Mouse (Mus musculus) limb, embryonic 12.5 days (tissue): ENCODE data around the gene Clec4n. TPM values are rescaled to one million over a fixed set of nuclear protein-coding genes. Genes with fewer than 3 reads are reported as not detected.
"Not testable (repeated sequence)": the region's sequence is repeated elsewhere in the genome, so short reads cannot be mapped to it uniquely, and the experiment has no call there.

ENCODE experiments used
- ATAC-seq: fragments of 200-750 bp; cut with Nextera tagmentation; 2 replicates; pipeline ENCODE4 v1.8.0; 2017; ENCODE audit warnings: low read depth, moderate TSS enrichment; ENCODE audit not compliant: insufficient number of reproducible peaks, insufficient read depth, low FRiP score, low TSS enrichment
- H3K27ac ChIP-seq: fragments of 300-500 bp; sonication (generic); 2 replicates; pipeline ENCODE4 v1.5.1; 2016; ENCODE audit warnings: mild to moderate bottlenecking, moderate library complexity
- H3K27me3 ChIP-seq: fragments of 300-500 bp; sonication (generic); 2 replicates; pipeline ENCODE4 v1.6.1; 2016; ENCODE audit warnings: mild to moderate bottlenecking, moderate library complexity
- H3K36me3 ChIP-seq: fragments of 300-500 bp; sonication (generic); 2 replicates; pipeline ENCODE4 v1.6.1; 2016; ENCODE audit warnings: mild to moderate bottlenecking, moderate library complexity
- H3K4me1 ChIP-seq: fragments of 300-500 bp; sonication (generic); replicated peaks from 2 replicates; pipeline ENCODE4 v1.6.1; 2016
- H3K4me2 ChIP-seq: fragments of 300-500 bp; sonication (generic); 2 replicates; pipeline ENCODE4 v1.6.1; 2016; ENCODE audit warnings: mild to moderate bottlenecking, moderate library complexity
- H3K4me3 ChIP-seq: fragments of 300-500 bp; sonication (generic); replicated peaks from 2 replicates; pipeline ENCODE4 v1.5.1; 2016; ENCODE audit warnings: mild to moderate bottlenecking
- H3K9ac ChIP-seq: fragments of 300-500 bp; sonication (generic); replicated peaks from 2 replicates; pipeline ENCODE4 v1.6.1; 2016; ENCODE audit warnings: mild to moderate bottlenecking, moderate library complexity
- H3K9me3 ChIP-seq: fragments of 300-500 bp; sonication (generic); 2 replicates; pipeline ENCODE4 v1.6.1; 2016; ENCODE audit warnings: mild to moderate bottlenecking, moderate library complexity
- WGBS: fragments of 180-500 bp; shearing (Covaris S2); methylation state at CpG from one replicate; pipeline ENCODE4 v1.1.7; 2016; 5-methylcytosine and 5-hydroxymethylcytosine counted together
- polyA plus RNA-seq: library from polyadenylated mRNA; unstranded; fragments of >200 nt; fragmentation: Nextera tagmentation; extraction: Ambion mirVana; gene quantifications from 2 replicates; pipeline ENCODE4 v1.2.1, GENCODE M21; 2016

The Clec4n gene
- polyA plus RNA-seq, 1 experiment from 2014 or later = 0.35 TPM

GRCm38 (mm10) chr6:123292751-123293400 is 63.2 kb downstream of the Clec4n start:
- no peak overlapping the region for H3K9ac ChIP-seq
- H3K27me3 ChIP-seq = no peaks in the 10 kb centered on the region
- no peaks in the 10 kb centered on the region for H3K9me3 ChIP-seq
- no peaks in the 10 kb centered on the region for H3K4me1 ChIP-seq
- 97% methylated on average over 1 of the region's 1 CpGs for WGBS
- H3K4me2 ChIP-seq = no peak overlapping the region
- H3K27ac ChIP-seq = no peak overlapping the region
- no peak for ATAC-seq
- no peaks in the 10 kb centered on the region for H3K36me3 ChIP-seq
- H3K4me3 ChIP-seq = no peak overlapping the region

DNA sequence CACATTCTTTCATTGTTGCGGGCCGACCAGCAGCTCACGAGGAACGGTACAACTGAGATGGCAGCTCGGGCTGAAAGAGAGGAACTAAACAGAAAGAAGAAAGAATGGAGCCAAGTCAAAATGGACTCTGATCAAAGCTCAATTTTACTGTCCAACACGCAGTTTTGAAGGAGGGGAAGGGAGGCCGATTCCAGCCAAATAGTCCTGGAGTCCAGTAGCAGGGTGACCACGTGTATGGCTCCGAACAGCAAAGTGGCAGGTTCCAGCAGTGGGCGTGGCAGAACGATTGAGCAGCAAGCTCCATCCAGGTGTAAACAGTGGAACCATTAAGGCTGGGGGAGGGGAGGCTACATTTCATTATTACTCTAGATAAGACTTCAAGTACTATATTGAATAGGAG is 63.9 kb downstream of the Clec4n start:
- ATAC-seq, H3K4me1 ChIP-seq, H3K36me3 ChIP-seq, H3K27me3 ChIP-seq, H3K4me3 ChIP-seq, H3K4me2 ChIP-seq, H3K9ac ChIP-seq, H3K9me3 ChIP-seq, H3K27ac ChIP-seq: not testable (repeated sequence)
- WGBS = 89% methylated on average over 11 of the region's 11 CpGs

Other genes with a start within 250 kb of the Clec4n start
- gene Clec4a4, start 239.5 kb upstream of the Clec4n start, polyA plus RNA-seq = not detected in 2 replicates
- not detected in 2 replicates for gene Clec4b1, start 179.9 kb upstream of the Clec4n start, polyA plus RNA-seq
- gene Clec4a2, start 123.4 kb upstream of the Clec4n start, polyA plus RNA-seq = 0.78 and 1.0 TPM in 2 replicates
- gene Clec4b2, start 57.0 kb upstream of the Clec4n start, polyA plus RNA-seq = not detected in 2 replicates
- not detected in 2 replicates for gene Clec4d, start 32.3 kb downstream of the Clec4n start, polyA plus RNA-seq
- not detected in 2 replicates for gene Clec4e, start 60.0 kb downstream of the Clec4n start, polyA plus RNA-seq
- gene Vmn2r19, start 78.5 kb downstream of the Clec4n start, polyA plus RNA-seq = not detected in 2 replicates
- not detected in 2 replicates for gene Vmn2r20, start 188.3 kb downstream of the Clec4n start, polyA plus RNA-seq